Mouse (Mus musculus) stomach, embryonic 16.5 days (tissue): ENCODE measurements around the gene Ftcd. TPM values are rescaled to one million over a fixed set of nuclear protein-coding genes. Genes with fewer than 3 reads are reported as not detected.

Source experiments
- ATAC-seq: fragments of 200-750 bp; cut with Nextera tagmentation; 2 replicates; pipeline ENCODE4 v1.8.0; 2017; ENCODE audit warnings: moderate number of reproducible peaks, moderate TSS enrichment; ENCODE audit not compliant: insufficient read depth, low FRiP score
- H3K27ac ChIP-seq: fragments of 300-500 bp; sonication (generic); 2 replicates; pipeline ENCODE4 v1.5.1; 2014; ENCODE audit warnings: low read length
- H3K27me3 ChIP-seq: fragments of 300-500 bp; sonication (generic); 2 replicates; pipeline ENCODE4 v1.6.1; 2014; ENCODE audit warnings: low read length, control low read depth, mixed read lengths; ENCODE audit not compliant: control insufficient read depth, insufficient read depth
- H3K36me3 ChIP-seq: fragments of 300-500 bp; sonication (generic); 2 replicates; pipeline ENCODE4 v1.6.1; 2014; ENCODE audit warnings: low read length; ENCODE audit not compliant: control insufficient read depth, insufficient read depth
- H3K4me1 ChIP-seq: fragments of 300-500 bp; sonication (generic); 2 replicates; pipeline ENCODE4 v1.6.1; 2014; ENCODE audit warnings: low read length, control low read depth, mixed read lengths; ENCODE audit not compliant: control insufficient read depth, insufficient read depth
- H3K4me2 ChIP-seq: fragments of 300-500 bp; sonication (generic); 2 replicates; pipeline ENCODE4 v1.6.1; 2014; ENCODE audit warnings: low read depth, low read length, mixed read lengths
- H3K4me3 ChIP-seq: fragments of 300-500 bp; sonication (generic); replicated peaks from 2 replicates; pipeline ENCODE4 v1.5.1; 2014; ENCODE audit warnings: mild to moderate bottlenecking, low read length
- H3K9ac ChIP-seq: fragments of 300-500 bp; sonication (generic); 2 replicates; pipeline ENCODE4 v1.6.1; 2014; ENCODE audit warnings: low read length
- H3K9me3 ChIP-seq: fragments of 300-500 bp; sonication (generic); replicated peaks from 2 replicates; pipeline ENCODE4 v1.6.1; 2016; ENCODE audit warnings: low read length, control low read depth; ENCODE audit not compliant: control insufficient read depth
- WGBS: fragments of 180-500 bp; shearing (Covaris S2); extraction: QIAGEN DNeasy Blood & Tissue Kit; methylation state at CpG from one replicate; pipeline ENCODE4 v1.1.7; 2014; 5-methylcytosine and 5-hydroxymethylcytosine counted together
- polyA plus RNA-seq: library from polyadenylated mRNA; unstranded; fragments of >200 nt; fragmentation: Nextera tagmentation; extraction: Ambion mirVana; gene quantifications from 2 replicates; pipeline ENCODE4 v1.2.1, GENCODE M21; 2015

The Ftcd gene
- polyA plus RNA-seq, 1 experiment from 2014 or later, result 2.4 TPM

GRCm38 (mm10) chr10:76624903-76625302, 49.5 kb downstream of the Ftcd start:
- no peak overlapping the region for H3K9ac ChIP-seq
- no peaks in the 10 kb centered on the region for H3K9me3 ChIP-seq
- no peak overlapping the region for H3K4me3 ChIP-seq
- H3K36me3 ChIP-seq, result no peaks in the 10 kb centered on the region
- 57% methylated on average over 7 of the region's 7 CpGs for WGBS
- H3K27ac ChIP-seq, result no peak overlapping the region
- H3K4me1 ChIP-seq, result peaks cover 15% of the 10 kb centered on the region
- H3K27me3 ChIP-seq, result no peaks in the 10 kb centered on the region
- ATAC-seq, result no peak
- H3K4me2 ChIP-seq, result no peak overlapping the region

- Histone ChIP-seq H3K9me3 (no peaks in the 10 kb centered on the region), H3K4me1 (peaks cover 15% of the 10 kb centered on the region), H3K4me2 (no peak overlapping the region), H3K27ac (peak overlapping the region; percentile 85), H3K9ac (no peak overlapping the region), H3K36me3 (no peaks in the 10 kb centered on the region), H3K27me3 (no peaks in the 10 kb centered on the region), H3K4me3 (no peak overlapping the region)
- WGBS, result 44% methylated on average over 5 of the region's 5 CpGs
- ATAC-seq, result no peak
Measured at GRCm38 (mm10) chr10:76627714-76628113, 52.3 kb downstream of the Ftcd start.

- no peak overlapping the region for H3K9ac ChIP-seq
- no peaks in the 10 kb centered on the region for H3K27me3 ChIP-seq
- 0 out of 2 replicates have a peak overlapping the region, but pooled peaks have one; percentile 8 for H3K27ac ChIP-seq
- no peak overlapping the region for H3K4me2 ChIP-seq
- H3K9me3 ChIP-seq, result no peaks in the 10 kb centered on the region
- ATAC-seq, result no peak
- H3K4me3 ChIP-seq, result no peak overlapping the region
- no peaks in the 10 kb centered on the region for H3K36me3 ChIP-seq
- WGBS, result 87% methylated on average over 1 of the region's 1 CpGs
- H3K4me1 ChIP-seq, result peaks cover 16% of the 10 kb centered on the region
Measured at GRCm38 (mm10) chr10:76630657-76631056, 55.2 kb downstream of the Ftcd start.

- WGBS, result 70% methylated on average over 8 of the region's 8 CpGs
- H3K9ac ChIP-seq, result no peak overlapping the region
- no peak overlapping the region for H3K4me2 ChIP-seq
- no peaks in the 10 kb centered on the region for H3K36me3 ChIP-seq
- ATAC-seq, result no peak
- H3K4me1 ChIP-seq, result peaks cover 21% of the 10 kb centered on the region
- no peak overlapping the region for H3K4me3 ChIP-seq
- H3K27ac ChIP-seq, result peak overlapping the region; percentile 37
- H3K27me3 ChIP-seq, result no peaks in the 10 kb centered on the region
- no peaks in the 10 kb centered on the region for H3K9me3 ChIP-seq
Measured at GRCm38 (mm10) chr10:76632630-76633029, 57.2 kb downstream of the Ftcd start.

GRCm38 (mm10) chr10:76634094-76634571, 58.7 kb downstream of the Ftcd start:
- peak; percentile 71; the same call in 1 of the 2 replicates for ATAC-seq
- Histone ChIP-seq H3K4me1 (peaks cover 21% of the 10 kb centered on the region), H3K36me3 (no peaks in the 10 kb centered on the region), H3K4me2 (no peak overlapping the region), H3K4me3 (no peak overlapping the region), H3K27ac (peak overlapping the region; percentile 92), H3K9ac (peak overlapping the region; percentile 40; the same call in 1 of the 2 replicates), H3K27me3 (no peaks in the 10 kb centered on the region), H3K9me3 (no peaks in the 10 kb centered on the region)
- 34% methylated on average over 7 of the region's 7 CpGs for WGBS

GRCm38 (mm10) chr10:76634584-76634983, 59.1 kb downstream of the Ftcd start:
- Histone ChIP-seq H3K9me3 (no peaks in the 10 kb centered on the region), H3K9ac (peak overlapping the region; percentile 40; the same call in 1 of the 2 replicates), H3K27me3 (no peaks in the 10 kb centered on the region), H3K4me1 (peaks cover 21% of the 10 kb centered on the region), H3K4me2 (no peak overlapping the region), H3K4me3 (no peak overlapping the region), H3K36me3 (no peaks in the 10 kb centered on the region), H3K27ac (peak overlapping the region; percentile 92)
- WGBS, result 56% methylated on average over 5 of the region's 5 CpGs
- peak; percentile 28; the same call in 1 of the 2 replicates for ATAC-seq

GRCm38 (mm10) chr10:76636026-76636425, 60.6 kb downstream of the Ftcd start:
- peaks cover 21% of the 10 kb centered on the region for H3K4me1 ChIP-seq
- 0 out of 2 replicates have a peak overlapping the region, but pooled peaks have one; percentile 46 for H3K9ac ChIP-seq
- H3K4me2 ChIP-seq, result no peak overlapping the region
- ATAC-seq, result peak; percentile 41
- no peaks in the 10 kb centered on the region for H3K36me3 ChIP-seq
- H3K9me3 ChIP-seq, result no peaks in the 10 kb centered on the region
- peak overlapping the region; percentile 82 for H3K27ac ChIP-seq
- no peaks in the 10 kb centered on the region for H3K27me3 ChIP-seq
- WGBS, result 50% methylated on average over 3 of the region's 3 CpGs
- no peak overlapping the region for H3K4me3 ChIP-seq

- WGBS, result 91% methylated on average over 4 of the region's 4 CpGs
- H3K4me1 ChIP-seq, result peaks cover 21% of the 10 kb centered on the region
- H3K27ac ChIP-seq, result peak overlapping the region; percentile 82
Measured at GRCm38 (mm10) chr10:76636601-76637000, 61.2 kb downstream of the Ftcd start.

More at GRCm38 (mm10) chr10:76636601-76637000, 61.2 kb downstream of the Ftcd start:
- Histone ChIP-seq H3K9me3 (no peaks in the 10 kb centered on the region), H3K36me3 (no peaks in the 10 kb centered on the region), H3K4me3 (no peak overlapping the region), H3K9ac (no peak overlapping the region), H3K27me3 (no peaks in the 10 kb centered on the region), H3K4me2 (no peak overlapping the region)
- ATAC-seq, result no peak
